ENCODE assay signal across 17 mouse cellular contexts in the genomic region with DNA sequence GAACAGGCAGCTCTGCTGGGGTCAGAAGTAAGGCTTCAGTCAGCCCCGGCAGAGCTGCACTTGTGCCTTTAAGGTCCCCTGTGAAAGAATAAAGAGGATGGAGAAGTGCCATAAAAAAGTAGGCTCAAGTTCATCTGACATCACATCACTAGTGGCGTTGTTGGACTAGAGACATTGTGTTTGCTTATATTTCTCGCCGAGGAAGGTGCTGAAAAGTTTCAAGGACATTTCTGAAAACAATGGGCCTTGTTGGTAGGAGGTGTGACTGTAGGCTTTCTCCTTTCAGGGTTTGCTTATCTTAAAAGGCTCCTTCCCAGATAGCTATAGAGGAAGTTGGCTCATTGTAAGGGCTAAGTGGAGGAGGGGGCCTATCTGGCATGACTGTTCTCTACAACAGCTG.
A peak's percentile ranks its signal among the peaks of the same experiment; 100 is the strongest.
DNase-seq lines count a peak whose midpoint lies in the region; ATAC-seq and TF ChIP-seq lines count a peak whose summit lies in the region.
"Had no signal": no experiment of that assay in that cellular context is flagged by ENCODE, and none has a peak within 500 bp of the region (broad histone marks: within the 10 kb centered on the region; RNA-seq: fewer than 3 reads in every experiment).

No protein-coding gene starts in this region.

- no peak overlapping the region for H3K4me2 ChIP-seq in heart, embryonic 11.5 days
- no peak overlapping the region for H3K4me2 ChIP-seq in lung, embryonic 15.5 days
- no peak overlapping the region for H3K4me2 ChIP-seq in intestine, postnatal 0 days (replicated peaks; ENCODE audit: low read depth)
- no peak overlapping the region for H3K4me2 ChIP-seq in stomach, embryonic 15.5 days
- H3K4me2 ChIP-seq in forebrain, embryonic 14.5 days (ENCODE audit: low read length): no peak overlapping the region
- H3K4me2 ChIP-seq: liver, embryonic 11.5 days had no signal

- intact Hi-C loops in heart, postnatal 36 days (cut with DNase I): no loop called here
- intact Hi-C loops in left cerebral cortex, postnatal 36 days (cut with DNase I): no loop called here

- 40% methylated on average over 4 of the region's 4 CpGs for WGBS in heart, embryonic 11.5 days (ENCODE audit: insufficient replicate concordance)
- 30% methylated on average over 4 of the region's 4 CpGs for WGBS in lung, embryonic 15.5 days
- WGBS in lung, adult 2 months: 20% methylated on average over 4 of the region's 4 CpGs
- WGBS in intestine, postnatal 0 days: 29% methylated on average over 4 of the region's 4 CpGs
- WGBS in stomach, embryonic 15.5 days: 48% methylated on average over 4 of the region's 4 CpGs
- 81% methylated on average over 4 of the region's 4 CpGs for WGBS in forebrain, embryonic 14.5 days

- no peak overlapping the region for H3K27ac ChIP-seq in heart, embryonic 11.5 days (ENCODE audit: low read depth, low read length)
- H3K27ac ChIP-seq in lung, embryonic 15.5 days: no peak overlapping the region
- H3K27ac ChIP-seq in intestine, postnatal 0 days (ENCODE audit: low read depth, low read length): no peak overlapping the region; the same call in 1 of the 2 replicates
- H3K27ac ChIP-seq in stomach, embryonic 15.5 days: no peak overlapping the region
- H3K27ac ChIP-seq in forebrain, embryonic 14.5 days (ENCODE audit: low read depth, low read length): no peak overlapping the region
- H3K27ac ChIP-seq: limb, embryonic 10.5 days had no signal

- no peaks in the 10 kb centered on the region for H3K27me3 ChIP-seq in heart, embryonic 11.5 days (ENCODE audit: control insufficient read depth, insufficient read depth, low read length)
- no peaks in the 10 kb centered on the region for H3K27me3 ChIP-seq in lung, embryonic 15.5 days
- no peaks in the 10 kb centered on the region for H3K27me3 ChIP-seq in intestine, postnatal 0 days (replicated peaks; ENCODE audit: control insufficient read depth, insufficient read depth, low read length)
- no peaks in the 10 kb centered on the region for H3K27me3 ChIP-seq in stomach, embryonic 15.5 days (replicated peaks)
- no peaks in the 10 kb centered on the region for H3K27me3 ChIP-seq in forebrain, embryonic 14.5 days (replicated peaks; ENCODE audit: control insufficient read depth, insufficient read depth, low read length)

- no peak for DNase-seq in heart, postnatal 36 days
- no peak for DNase-seq in lung, adult 2 months
- DNase-seq in left cerebral cortex, postnatal 36 days (ENCODE audit: low spot score in 2 of 2): no peak
- DNase-seq in forebrain, embryonic 14.5 days (ENCODE audit: low spot score): no peak
- DNase-seq: adrenal gland, postnatal 25 days; B cell, adult 2 months; cerebellum, adult 8-10 months; gastrocnemius, postnatal 25 days; kidney, adult 9 months; thymus, postnatal 14 days had no signal

- no peaks in the 10 kb centered on the region for H3K36me3 ChIP-seq in heart, embryonic 11.5 days (ENCODE audit: control insufficient read depth, insufficient read depth, low read length)
- H3K36me3 ChIP-seq in lung, embryonic 15.5 days: no peaks in the 10 kb centered on the region
- H3K36me3 ChIP-seq in intestine, postnatal 0 days (ENCODE audit: control insufficient read depth, insufficient read depth): no peaks in the 10 kb centered on the region
- H3K36me3 ChIP-seq in stomach, embryonic 15.5 days: no peaks in the 10 kb centered on the region
- H3K36me3 ChIP-seq in forebrain, embryonic 14.5 days (ENCODE audit: control insufficient read depth, insufficient read depth, low read length): no peaks in the 10 kb centered on the region
- H3K36me3 ChIP-seq: limb, embryonic 10.5 days had no signal

- no peaks in the 10 kb centered on the region for H3K9me3 ChIP-seq in heart, embryonic 11.5 days (replicated peaks; ENCODE audit: control insufficient read depth, low read length)
- no peaks in the 10 kb centered on the region for H3K9me3 ChIP-seq in lung, embryonic 15.5 days
- H3K9me3 ChIP-seq in intestine, postnatal 0 days (ENCODE audit: control insufficient read depth): no peaks in the 10 kb centered on the region
- no peaks in the 10 kb centered on the region for H3K9me3 ChIP-seq in stomach, embryonic 15.5 days
- no peaks in the 10 kb centered on the region for H3K9me3 ChIP-seq in forebrain, embryonic 14.5 days (replicated peaks; ENCODE audit: control insufficient read depth, low read length)
- H3K9me3 ChIP-seq: limb, embryonic 10.5 days had no signal

- TF ChIP-seq CTCF in lung, adult 2 months (IDR thresholded peaks at IDR 0.05; ENCODE audit: insufficient read depth, low read length): no peak
- no peak for TF ChIP-seq CTCF in intestine, postnatal 0 days (IDR thresholded peaks at IDR 0.05; ENCODE audit: low read depth)

- no peaks in the 10 kb centered on the region for H3K4me1 ChIP-seq in heart, embryonic 11.5 days (ENCODE audit: control insufficient read depth, insufficient read depth, low read length)
- H3K4me1 ChIP-seq in lung, embryonic 15.5 days: no peaks in the 10 kb centered on the region
- H3K4me1 ChIP-seq in lung, adult 2 months (ENCODE audit: control insufficient read depth, insufficient read depth, low read length): no peaks in the 10 kb centered on the region
- peaks cover 4% of the 10 kb centered on the region for H3K4me1 ChIP-seq in intestine, postnatal 0 days (replicated peaks; ENCODE audit: control insufficient read depth, insufficient read depth, low read length)
- H3K4me1 ChIP-seq in stomach, embryonic 15.5 days: no peaks in the 10 kb centered on the region
- H3K4me1 ChIP-seq in forebrain, embryonic 14.5 days (ENCODE audit: control insufficient read depth, insufficient read depth, low read length): no peaks in the 10 kb centered on the region
- H3K4me1 ChIP-seq: limb, embryonic 10.5 days had no signal

- ATAC-seq in heart, embryonic 11.5 days (replicated peaks; ENCODE audit: insufficient number of reproducible peaks, low FRiP score, low TSS enrichment): peak; percentile 63; the same call in 1 of the 2 replicates
- ATAC-seq in lung, embryonic 15.5 days (ENCODE audit: borderline replicate concordance, extremely low read depth, low FRiP score, low TSS enrichment): peak; percentile 77; the same call in 1 of the 2 replicates
- peak; percentile 68 for ATAC-seq in intestine, postnatal 0 days
- peak; percentile 79 for ATAC-seq in stomach, embryonic 15.5 days (ENCODE audit: insufficient read depth, low FRiP score, low read depth)
- ATAC-seq in forebrain, embryonic 14.5 days: no peak
- ATAC-seq: hindbrain, embryonic 16.5 days had no signal

- H3K4me3 ChIP-seq in heart, embryonic 11.5 days (ENCODE audit: low read depth, low read length): no peak overlapping the region
- no peak overlapping the region for H3K4me3 ChIP-seq in lung, embryonic 15.5 days
- no peak overlapping the region for H3K4me3 ChIP-seq in lung, adult 2 months (replicated peaks; ENCODE audit: extremely low read depth, low read depth, low read length)
- no peak overlapping the region for H3K4me3 ChIP-seq in intestine, postnatal 0 days (ENCODE audit: low read depth, low read length)
- no peak overlapping the region for H3K4me3 ChIP-seq in stomach, embryonic 15.5 days (replicated peaks)
- H3K4me3 ChIP-seq in forebrain, embryonic 14.5 days (ENCODE audit: low read depth, low read length): no peak overlapping the region
- H3K4me3 ChIP-seq: limb, embryonic 10.5 days had no signal

- no peak for TF ChIP-seq POLR2A in lung, adult 2 months (IDR thresholded peaks at IDR 0.05; ENCODE audit: borderline replicate concordance, extremely low read depth, low read depth, low read length)

- no peak overlapping the region for H3K9ac ChIP-seq in heart, embryonic 11.5 days (ENCODE audit: low read depth, low read length)
- H3K9ac ChIP-seq in lung, embryonic 15.5 days: no peak overlapping the region
- H3K9ac ChIP-seq in intestine, postnatal 0 days (ENCODE audit: low read depth, low read length): no peak overlapping the region
- no peak overlapping the region for H3K9ac ChIP-seq in stomach, embryonic 15.5 days
- no peak overlapping the region for H3K9ac ChIP-seq in forebrain, embryonic 14.5 days (ENCODE audit: low read length)
